Mouse (Mus musculus): ENCODE results near the gene Dcxr. TPM values are rescaled to one million over a fixed set of nuclear protein-coding genes. Genes with fewer than 3 reads are reported as not detected.

The Dcxr gene
- total RNA-seq, 1 experiment from 2014 or later, result 14.8 TPM

- ATAC-seq (replicated peaks; ENCODE audit: insufficient number of reproducible peaks, low FRiP score, low TSS enrichment, poor library complexity, severe bottlenecking), result no peak
Observed at GRCm38 (mm10) chr11:120731858-120732680, 5.0 kb upstream of the Dcxr start, which contains the start of gene Cbr2. Gene Cbr2 (minus strand): TSS chr11:120732114.

- no peak for ATAC-seq (replicated peaks; ENCODE audit: insufficient number of reproducible peaks, low FRiP score, low TSS enrichment, poor library complexity, severe bottlenecking)
Observed at GRCm38 (mm10) chr11:120731395-120731794, 4.3 kb upstream of the Dcxr start.

GRCm38 (mm10) chr11:120730331-120730870, 3.3 kb upstream of the Dcxr start:
- ATAC-seq (replicated peaks; ENCODE audit: insufficient number of reproducible peaks, low FRiP score, low TSS enrichment, poor library complexity, severe bottlenecking), result no peak

DNA sequence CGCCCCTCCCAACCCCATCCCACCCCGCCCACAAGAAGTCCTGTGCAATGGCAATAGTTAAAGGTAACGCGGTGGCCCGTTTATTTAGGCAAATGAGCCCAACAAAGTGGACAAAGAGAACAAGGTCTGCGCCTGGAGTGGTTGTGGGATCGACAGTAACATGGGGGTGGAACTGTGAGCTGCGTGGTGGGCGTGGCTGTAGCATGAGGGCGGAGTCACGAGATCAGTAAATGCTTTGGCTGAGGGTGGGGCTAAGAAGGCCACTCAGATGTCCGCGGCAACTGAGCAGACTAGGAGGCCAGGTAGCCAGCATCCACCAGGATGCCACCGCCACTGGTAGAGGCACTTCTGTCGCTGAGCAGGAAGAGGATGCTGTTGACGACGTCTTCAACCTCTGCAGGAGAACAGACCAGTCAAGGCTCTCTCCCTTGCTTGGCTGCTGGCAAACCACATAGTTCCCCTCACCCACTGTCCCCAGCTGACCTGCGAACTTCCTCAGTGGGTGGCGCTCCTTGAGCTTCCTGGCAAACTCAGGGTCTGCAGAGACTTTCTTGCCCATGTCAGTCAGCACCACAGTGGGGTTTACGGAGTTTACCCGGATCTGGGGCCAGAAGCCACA, 2.5 kb upstream of the Dcxr start:
- ATAC-seq (replicated peaks; ENCODE audit: insufficient number of reproducible peaks, low FRiP score, low TSS enrichment, poor library complexity, severe bottlenecking), result peak; percentile 65

- ATAC-seq (replicated peaks; ENCODE audit: insufficient number of reproducible peaks, low FRiP score, low TSS enrichment, poor library complexity, severe bottlenecking), result no peak
Observed at GRCm38 (mm10) chr11:120728530-120729240, 1.6 kb upstream of the Dcxr start.

DNA sequence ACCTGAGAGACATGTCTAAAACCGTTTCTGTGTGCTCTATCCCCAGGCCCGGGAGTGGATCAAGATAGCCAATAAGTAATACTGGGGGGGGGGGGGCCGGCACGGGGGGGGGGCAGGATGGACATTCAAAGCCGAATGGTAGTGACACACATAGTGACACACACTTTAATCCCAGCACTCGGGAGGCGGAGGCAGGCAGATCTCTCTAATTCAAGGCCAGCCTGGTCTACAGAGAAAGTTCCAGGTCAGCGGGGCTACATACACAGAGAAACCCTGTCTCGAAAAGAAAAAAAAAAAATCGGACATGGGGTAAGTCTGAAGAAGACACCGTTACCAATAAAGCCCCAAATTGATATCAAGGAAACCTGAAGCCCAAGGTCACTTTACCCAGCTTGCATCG, 483 bp upstream of the Dcxr start:
- ATAC-seq (replicated peaks; ENCODE audit: insufficient number of reproducible peaks, low FRiP score, low TSS enrichment, poor library complexity, severe bottlenecking), result no peak

DNA sequence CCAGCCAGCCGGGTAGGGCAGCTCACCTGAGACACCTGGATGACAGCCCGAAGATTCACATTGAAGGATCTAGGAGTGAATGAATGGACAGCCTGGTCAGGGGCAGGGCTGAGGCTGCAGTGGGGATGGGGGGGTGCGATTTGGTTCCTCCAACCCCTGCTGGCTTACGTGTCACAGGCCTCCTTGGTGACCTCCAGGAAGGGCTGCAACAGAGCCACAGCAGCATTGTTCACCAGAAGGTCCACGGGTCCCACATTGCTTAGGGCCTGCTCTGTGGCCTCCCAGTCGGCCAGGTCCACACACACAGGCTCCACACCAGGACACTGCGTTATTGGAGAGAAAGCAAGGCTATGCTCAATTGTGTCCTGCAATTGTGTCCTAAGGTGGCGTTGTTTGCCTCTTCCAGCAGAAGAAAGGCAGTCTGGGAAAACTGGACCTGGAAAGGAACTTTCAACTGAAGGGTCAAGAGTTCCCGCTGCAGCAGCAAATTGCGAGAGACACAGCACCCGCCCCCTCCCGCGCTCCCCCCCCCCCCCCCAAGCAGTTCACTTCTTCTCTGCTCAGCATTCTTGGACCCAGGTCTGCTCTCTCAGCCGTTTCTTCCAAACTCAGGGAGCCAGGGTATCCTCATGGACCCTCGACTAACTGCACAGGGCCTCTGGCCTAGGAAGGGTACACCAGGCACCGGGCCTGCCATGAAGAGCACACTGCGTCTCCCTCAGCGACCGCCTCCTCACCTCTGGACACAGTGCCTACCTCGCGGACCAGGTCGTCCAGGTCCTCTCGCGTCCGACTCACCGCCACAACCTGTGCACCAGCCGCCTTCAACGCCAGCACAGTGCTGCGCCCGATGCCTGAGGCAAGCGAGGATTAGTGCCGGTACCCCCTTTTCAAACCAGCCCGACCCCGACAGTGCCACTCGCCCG, 575 bp downstream of the Dcxr start:
- ATAC-seq (replicated peaks; ENCODE audit: insufficient number of reproducible peaks, low FRiP score, low TSS enrichment, poor library complexity, severe bottlenecking), result no peak

DNA sequence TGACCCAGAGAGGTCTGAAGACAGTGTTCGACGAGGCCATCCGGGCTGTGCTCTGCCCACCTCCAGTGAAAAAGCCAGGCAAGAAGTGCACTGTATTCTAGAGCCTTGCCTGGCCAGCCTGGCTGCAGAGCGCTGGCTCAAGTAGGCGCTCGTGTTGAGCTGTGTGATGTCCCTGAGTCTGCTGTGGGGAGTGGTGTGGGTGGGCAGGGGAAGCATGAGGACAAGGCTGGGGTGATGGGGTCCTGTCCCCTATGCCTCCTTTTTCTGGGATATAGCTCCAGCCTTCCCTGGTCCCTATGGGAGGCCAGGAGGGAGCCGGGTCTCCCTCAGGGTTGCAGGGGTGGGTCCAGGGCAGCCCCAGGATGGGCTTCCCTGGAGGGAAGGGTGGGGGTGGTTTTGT, 3.6 kb downstream of the Dcxr start:
- no peak for ATAC-seq (replicated peaks; ENCODE audit: insufficient number of reproducible peaks, low FRiP score, low TSS enrichment, poor library complexity, severe bottlenecking)

GRCm38 (mm10) chr11:120722761-120723382, 4.2 kb downstream of the Dcxr start:
- no peak for ATAC-seq (replicated peaks; ENCODE audit: insufficient number of reproducible peaks, low FRiP score, low TSS enrichment, poor library complexity, severe bottlenecking)

DNA sequence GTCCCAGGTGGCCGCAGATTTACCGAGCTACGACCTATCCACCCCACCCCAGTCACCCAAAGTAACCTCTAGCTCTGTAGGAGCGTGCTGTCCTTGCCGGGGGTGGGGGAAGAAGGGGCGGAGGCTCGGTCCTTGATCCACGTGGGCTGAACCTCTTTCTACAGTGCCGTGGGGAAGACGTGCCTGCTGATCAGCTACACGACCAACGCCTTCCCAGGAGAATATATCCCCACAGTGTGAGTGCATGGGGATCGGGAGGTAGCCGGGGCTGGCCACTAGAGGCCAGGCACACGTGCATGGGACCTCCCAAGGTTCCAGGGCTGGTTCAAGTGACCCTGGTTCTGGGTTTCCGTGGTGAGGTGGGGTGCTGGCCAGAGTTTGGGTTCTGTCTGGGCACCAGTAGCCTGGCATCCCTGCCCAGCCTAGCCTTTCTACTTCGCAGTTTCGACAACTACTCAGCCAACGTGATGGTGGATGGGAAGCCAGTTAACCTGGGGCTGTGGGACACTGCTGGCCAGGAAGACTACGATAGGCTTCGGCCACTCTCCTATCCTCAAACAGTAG, 4.9 kb downstream of the Dcxr start:
- ATAC-seq (replicated peaks; ENCODE audit: insufficient number of reproducible peaks, low FRiP score, low TSS enrichment, poor library complexity, severe bottlenecking), result no peak

DNA sequence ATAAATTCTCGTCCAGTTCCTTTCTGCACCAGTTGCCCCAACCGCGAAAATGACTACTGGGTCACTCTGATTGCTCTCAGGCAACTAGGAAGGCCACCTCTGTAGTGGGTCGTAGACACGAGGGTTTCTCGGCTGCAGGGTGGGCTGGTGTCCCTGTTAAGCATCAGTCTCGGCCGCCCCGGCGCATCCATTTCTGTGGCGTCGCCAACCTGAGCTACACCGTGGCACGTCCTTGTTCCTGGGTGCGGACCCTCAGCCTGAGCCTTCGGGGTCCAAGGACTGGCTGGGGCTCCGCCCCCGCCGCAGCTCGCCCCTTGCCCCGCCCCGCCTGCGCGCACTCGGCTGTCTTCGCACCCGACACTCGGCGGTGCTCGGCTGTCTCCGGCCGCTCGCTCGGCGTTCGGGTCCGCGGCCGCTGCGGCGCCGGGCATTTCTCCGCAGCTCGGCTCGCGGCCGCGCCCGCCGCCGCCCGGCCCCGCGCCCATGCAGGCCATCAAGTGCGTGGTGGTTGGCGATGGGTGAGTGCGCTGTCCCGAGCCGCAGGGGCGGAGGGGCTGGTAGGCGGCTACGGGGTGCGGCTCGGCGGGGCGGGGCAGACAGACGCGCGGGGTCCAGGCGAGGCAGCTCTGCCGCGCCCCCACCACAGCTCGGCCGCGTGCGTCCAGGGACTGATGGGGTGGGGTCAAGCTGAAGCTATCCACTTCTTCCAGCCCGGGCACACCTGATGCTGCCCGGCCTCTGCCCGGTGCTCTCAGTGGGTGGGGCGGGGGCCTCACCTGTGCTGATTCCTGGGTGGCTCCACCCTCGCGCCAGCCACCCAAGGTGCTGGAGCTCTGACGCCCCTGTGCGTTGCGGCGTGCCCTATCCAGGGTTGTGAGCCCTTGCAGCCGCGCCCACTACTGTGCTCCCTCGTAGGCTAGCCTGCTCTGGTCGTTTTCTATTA, 5.7 kb downstream of the Dcxr start, which contains the start of gene Rac3:
Rac3 (plus strand) TSS at position 347 of the 943 bp plus-strand sequence.
- no peak for ATAC-seq (replicated peaks; ENCODE audit: insufficient number of reproducible peaks, low FRiP score, low TSS enrichment, poor library complexity, severe bottlenecking)

GRCm38 (mm10) chr11:120720450-120720849, 6.6 kb downstream of the Dcxr start:
- peak; percentile 82 for ATAC-seq (replicated peaks; ENCODE audit: insufficient number of reproducible peaks, low FRiP score, low TSS enrichment, poor library complexity, severe bottlenecking)

DNA sequence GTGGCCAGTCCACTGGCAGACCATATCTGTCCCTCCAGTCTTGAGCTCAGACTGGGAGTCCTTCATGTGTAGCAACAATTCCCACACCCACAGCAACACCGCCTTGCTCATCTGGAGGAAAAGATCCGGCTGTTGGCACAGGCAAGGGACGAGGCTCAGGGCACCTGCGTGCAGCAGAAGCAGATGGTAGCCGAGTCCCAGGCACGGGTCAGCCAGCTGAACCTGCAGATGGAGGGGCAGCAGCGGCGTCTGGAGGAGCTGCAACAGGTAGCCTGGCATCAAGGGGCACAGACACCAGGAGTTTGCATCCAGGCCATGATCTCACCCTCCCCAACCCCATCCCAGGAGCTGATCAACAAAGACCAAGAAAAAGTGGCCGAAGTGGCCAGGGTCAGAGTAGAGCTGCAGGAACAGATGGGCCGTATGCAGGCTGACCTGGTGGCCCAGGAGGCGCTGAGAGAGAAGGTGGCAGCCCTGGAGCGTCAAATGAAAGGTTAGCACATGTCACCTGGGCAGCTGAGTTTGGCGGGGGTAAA, 7.2 kb downstream of the Dcxr start:
- no peak for ATAC-seq (replicated peaks; ENCODE audit: insufficient number of reproducible peaks, low FRiP score, low TSS enrichment, poor library complexity, severe bottlenecking)

GRCm38 (mm10) chr11:120719242-120719641, 7.8 kb downstream of the Dcxr start:
- ATAC-seq (replicated peaks; ENCODE audit: insufficient number of reproducible peaks, low FRiP score, low TSS enrichment, poor library complexity, severe bottlenecking), result no peak

- ATAC-seq (replicated peaks; ENCODE audit: insufficient number of reproducible peaks, low FRiP score, low TSS enrichment, poor library complexity, severe bottlenecking), result no peak
Observed at GRCm38 (mm10) chr11:120715131-120715530, 11.9 kb downstream of the Dcxr start.

- no peak for ATAC-seq (replicated peaks; ENCODE audit: insufficient number of reproducible peaks, low FRiP score, low TSS enrichment, poor library complexity, severe bottlenecking)
Observed at GRCm38 (mm10) chr11:120714546-120714945, 12.5 kb downstream of the Dcxr start.
